In genomic region chr14:54366581-54366980, GRCm38 (mm10) we compare ENCODE assay signal across 18 mouse cellular contexts. TPM values are rescaled to one million over a fixed set of nuclear protein-coding genes. Genes with fewer than 3 reads are reported as not detected.
A peak's percentile ranks its signal among the peaks of the same experiment; 100 is the strongest.
DNase-seq lines count a peak whose midpoint lies in the region; ATAC-seq lines count a peak whose summit lies in the region.
"Had no signal": no experiment of that assay in that cellular context is flagged by ENCODE, and none has a peak within 500 bp of the region (broad histone marks: within the 10 kb centered on the region; RNA-seq: fewer than 3 reads in every experiment).

No protein-coding gene starts in this region.

- H3K9ac ChIP-seq in intestine, embryonic 14.5 days (ENCODE audit: low read length), result no peak overlapping the region
- no peak overlapping the region for H3K9ac ChIP-seq in intestine, embryonic 16.5 days (ENCODE audit: low read depth, low read length)
- H3K9ac ChIP-seq: embryonic facial prominence, embryonic 15.5 days; heart, embryonic 13.5 days; hindbrain, embryonic 15.5 days had no signal

- peak; percentile 91 for DNase-seq in heart, adult 11 months
- no peak for DNase-seq in heart, postnatal 14 days
- peak; percentile 42 for DNase-seq in intestine, embryonic 14.5 days (ENCODE audit: low spot score)
- peak; percentile 23 to 28 for DNase-seq in heart, postnatal 10 days
- peak; percentile 22 for DNase-seq in limb, embryonic 10.5 days (ENCODE audit: low spot score)
- no peak for DNase-seq in ovary, postnatal 10 days (ENCODE audit: low spot score)
- DNase-seq: adrenal gland, postnatal 10 days; cerebellum, adult 11 months; cerebellum, adult 8-10 months; cerebellum, postnatal 14 days; embryo, embryonic 11 days had no signal

- H3K27ac ChIP-seq in intestine, embryonic 14.5 days (ENCODE audit: low read depth), result no peak overlapping the region
- no peak overlapping the region for H3K27ac ChIP-seq in intestine, embryonic 16.5 days (ENCODE audit: low read length)
- H3K27ac ChIP-seq in limb, embryonic 10.5 days, result no peak overlapping the region
- H3K27ac ChIP-seq: embryonic facial prominence, embryonic 15.5 days; forebrain, embryonic 10.5 days; heart, embryonic 13.5 days; hindbrain, embryonic 15.5 days had no signal

- H3K4me2 ChIP-seq in intestine, embryonic 14.5 days (ENCODE audit: low read length), result no peak overlapping the region
- no peak overlapping the region for H3K4me2 ChIP-seq in intestine, embryonic 16.5 days (ENCODE audit: low read depth, low read length)
- H3K4me2 ChIP-seq: embryonic facial prominence, embryonic 15.5 days; heart, embryonic 13.5 days; hindbrain, embryonic 15.5 days had no signal

- peaks cover 1% of the 10 kb centered on the region for H3K4me1 ChIP-seq in intestine, embryonic 14.5 days (replicated peaks; ENCODE audit: control insufficient read depth, insufficient read depth, low read length)
- H3K4me1 ChIP-seq in intestine, embryonic 16.5 days (ENCODE audit: control insufficient read depth, insufficient read depth, low read length), result peaks cover 2% of the 10 kb centered on the region; the same call in 1 of the 2 replicates
- peaks cover 4% of the 10 kb centered on the region for H3K4me1 ChIP-seq in limb, embryonic 10.5 days

- 94% methylated on average over 10 of the region's 10 CpGs for WGBS in intestine, embryonic 14.5 days
- WGBS in intestine, embryonic 16.5 days, result 90% methylated on average over 10 of the region's 10 CpGs
- 96% methylated on average over 10 of the region's 10 CpGs for WGBS in limb, embryonic 10.5 days

- no peak overlapping the region for H3K4me3 ChIP-seq in intestine, embryonic 14.5 days (ENCODE audit: low read depth, low read length)
- H3K4me3 ChIP-seq in intestine, embryonic 16.5 days (ENCODE audit: low read length), result no peak overlapping the region
- no peak overlapping the region for H3K4me3 ChIP-seq in limb, embryonic 10.5 days
- H3K4me3 ChIP-seq: embryonic facial prominence, embryonic 15.5 days; erythroblast, embryonic 14.5 days; forebrain, embryonic 10.5 days; heart, embryonic 13.5 days; hindbrain, embryonic 15.5 days had no signal

- H3K27me3 ChIP-seq in intestine, embryonic 14.5 days (replicated peaks; ENCODE audit: control insufficient read depth, insufficient read depth, low read length), result no peaks in the 10 kb centered on the region
- no peaks in the 10 kb centered on the region for H3K27me3 ChIP-seq in intestine, embryonic 16.5 days (replicated peaks; ENCODE audit: control insufficient read depth, insufficient read depth, low read length)
- H3K27me3 ChIP-seq in limb, embryonic 10.5 days (ENCODE audit: low read depth, poor library complexity, severe bottlenecking), result no peaks in the 10 kb centered on the region
- H3K27me3 ChIP-seq: embryonic facial prominence, embryonic 15.5 days; heart, embryonic 13.5 days; hindbrain, embryonic 15.5 days had no signal

- no peaks in the 10 kb centered on the region for H3K9me3 ChIP-seq in intestine, embryonic 14.5 days (ENCODE audit: control insufficient read depth, low read length)
- H3K9me3 ChIP-seq in intestine, embryonic 16.5 days (ENCODE audit: control insufficient read depth, low read length), result no peaks in the 10 kb centered on the region
- 0 out of 2 replicates have a peak, but pooled peaks cover 1% of the 10 kb centered on the region for H3K9me3 ChIP-seq in limb, embryonic 10.5 days (replicated peaks)
- H3K9me3 ChIP-seq: embryonic facial prominence, embryonic 15.5 days; hindbrain, embryonic 15.5 days had no signal

- intact Hi-C loops in heart, postnatal 14 days (cut with DNase I), result no loop called here
- intact Hi-C loops in heart, postnatal 10 days (cut with DNase I), result no loop called here

- peaks cover 74% of the 10 kb centered on the region for H3K36me3 ChIP-seq in intestine, embryonic 14.5 days (ENCODE audit: control insufficient read depth, insufficient read depth, low read length)
- H3K36me3 ChIP-seq in intestine, embryonic 16.5 days (ENCODE audit: control insufficient read depth, insufficient read depth, low read length), result peaks cover 39% of the 10 kb centered on the region
- H3K36me3 ChIP-seq in limb, embryonic 10.5 days, result peaks cover 87% of the 10 kb centered on the region

- ATAC-seq in intestine, embryonic 14.5 days (replicated peaks; ENCODE audit: low FRiP score, low TSS enrichment, low read depth), result no peak
- ATAC-seq in intestine, embryonic 16.5 days, result no peak
- ATAC-seq: forebrain, embryonic 14.5 days had no signal

RNA-seq across cellular contexts. Expression of gene Oxa1l, which starts 5.9 kb away (rescaled TPM):
- 100 to 1,000 TPM; 116 to 125 TPM for total RNA-seq in heart, postnatal 14 days (2021)
- 57.0 and 59.4 TPM in 2 replicates for polyA plus RNA-seq in intestine, embryonic 14.5 days (2014; fragmentation: Nextera tagmentation; extraction: Ambion mirVana)
- polyA plus RNA-seq in intestine, embryonic 16.5 days (2015; fragmentation: Nextera tagmentation; extraction: Ambion mirVana), result 42.9 and 48.6 TPM in 2 replicates
- total RNA-seq in heart, postnatal 10 days (2021), result 100 to 1,000 TPM; 121 to 125 TPM
- polyA plus RNA-seq in limb, embryonic 10.5 days (2016; fragmentation: Nextera tagmentation; extraction: Ambion mirVana), result 60.5 and 63.1 TPM in 2 replicates

RNA-seq across cellular contexts. Expression of gene Slc7a7, which starts 51.0 kb away (rescaled TPM):
- 1 to 10 TPM; 6.2 to 6.5 TPM for total RNA-seq in heart, postnatal 14 days (2021)
- polyA plus RNA-seq in intestine, embryonic 14.5 days (2014; fragmentation: Nextera tagmentation; extraction: Ambion mirVana), result 19.3 and 21.5 TPM in 2 replicates
- 93.8 and 111 TPM in 2 replicates for polyA plus RNA-seq in intestine, embryonic 16.5 days (2015; fragmentation: Nextera tagmentation; extraction: Ambion mirVana)
- 1 to 10 TPM; 6.6 to 8.1 TPM for total RNA-seq in heart, postnatal 10 days (2021)
- polyA plus RNA-seq in limb, embryonic 10.5 days (2016; fragmentation: Nextera tagmentation; extraction: Ambion mirVana), result 2.3 and 3.1 TPM in 2 replicates

Comparison
In these comparisons a context has a peak if more than half of its experiments do, and no peak if none do; other contexts are left out.
1. DNase-seq: peak in heart, adult 11 months (single experiment), intestine, embryonic 14.5 days (single experiment), heart, postnatal 10 days (2 of 2) and limb, embryonic 10.5 days (single experiment); none in heart, postnatal 14 days (0 of 2) and ovary, postnatal 10 days (single experiment).